Mouse (Mus musculus): ENCODE results near the gene Plekhh2. TPM values are rescaled to one million over a fixed set of nuclear protein-coding genes. Genes with fewer than 3 reads are reported as not detected.

Gene Plekhh2
- polyA plus RNA-seq, 1 experiment from 2014 or later, result 13.9 TPM

DNA sequence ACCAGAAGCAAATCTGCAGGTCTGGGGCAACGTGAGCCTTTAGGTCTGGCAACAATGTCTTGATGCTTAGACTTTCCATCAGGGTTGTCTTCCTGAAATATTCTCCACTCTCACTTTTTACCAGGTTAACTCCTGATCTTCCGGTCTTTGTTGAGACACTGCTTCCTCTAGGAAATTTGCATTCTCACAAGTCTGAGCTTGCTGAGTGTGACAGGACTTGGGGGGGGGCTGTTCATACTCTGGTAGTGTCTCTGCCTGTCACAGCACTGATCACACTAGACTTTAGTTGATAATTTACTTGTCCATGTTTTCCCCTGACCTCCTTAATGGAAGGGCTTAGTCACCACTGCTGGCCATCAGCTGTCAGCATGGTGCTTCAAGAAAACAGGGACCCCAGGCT lies 24.3 kb upstream of the Plekhh2 start:
- 78% methylated on average over 2 of the region's 2 CpGs for WGBS
- ATAC-seq (ENCODE audit: low FRiP score, low TSS enrichment), result no peak
- H3K9ac ChIP-seq (ENCODE audit: low read depth, low read length), result no peak overlapping the region
- H3K27ac ChIP-seq (ENCODE audit: low read depth, low read length), result no peak overlapping the region
- H3K4me1 ChIP-seq (ENCODE audit: control insufficient read depth, insufficient read depth, low read length), result no peaks in the 10 kb centered on the region
- no peak overlapping the region for H3K4me3 ChIP-seq (ENCODE audit: low read length)
- H3K36me3 ChIP-seq (ENCODE audit: control insufficient read depth, insufficient read depth, low read length), result no peaks in the 10 kb centered on the region
- no peaks in the 10 kb centered on the region for H3K9me3 ChIP-seq (ENCODE audit: control insufficient read depth, low read length)
- H3K27me3 ChIP-seq (ENCODE audit: control insufficient read depth, insufficient read depth, low read length), result no peaks in the 10 kb centered on the region
- H3K4me2 ChIP-seq (replicated peaks; ENCODE audit: low read depth, low read length), result no peak overlapping the region

DNA sequence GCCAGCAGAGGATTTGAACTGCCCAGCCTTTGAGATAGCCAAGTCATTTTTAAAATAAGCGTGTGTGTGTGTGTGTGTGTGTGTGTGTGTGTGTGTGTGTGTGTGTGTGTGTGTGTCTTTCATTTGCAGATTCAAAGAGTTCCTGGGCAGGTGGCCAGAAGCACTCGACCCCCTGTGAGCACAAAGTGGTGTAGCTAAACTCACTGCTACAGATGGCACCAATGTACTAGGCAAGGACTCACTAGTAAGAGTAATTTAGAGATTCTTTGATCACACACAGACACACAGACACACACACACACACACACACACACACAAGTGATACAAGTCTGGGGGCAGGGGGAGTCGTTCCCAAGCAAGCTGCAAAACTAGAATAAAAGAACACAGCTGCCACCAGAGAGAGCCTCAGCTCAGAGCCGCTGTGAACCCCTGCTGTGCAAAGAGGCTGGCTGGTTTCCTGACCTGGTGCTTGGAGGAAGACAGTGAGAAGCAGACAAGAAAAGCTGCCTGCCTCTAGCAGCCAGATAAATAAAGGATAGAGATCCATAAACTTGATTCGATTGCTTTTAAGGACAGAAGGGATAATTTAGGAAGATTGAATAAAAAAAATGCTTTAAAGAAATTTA lies 19.3 kb upstream of the Plekhh2 start:
- WGBS, result 55% methylated on average over 5 of the region's 5 CpGs
- no peaks in the 10 kb centered on the region for H3K27me3 ChIP-seq (ENCODE audit: control insufficient read depth, insufficient read depth, low read length)
- H3K9ac ChIP-seq (ENCODE audit: low read depth, low read length), result no peak overlapping the region
- no peak overlapping the region for H3K4me2 ChIP-seq (replicated peaks; ENCODE audit: low read depth, low read length)
- no peak overlapping the region for H3K27ac ChIP-seq (ENCODE audit: low read depth, low read length)
- H3K4me1 ChIP-seq (ENCODE audit: control insufficient read depth, insufficient read depth, low read length), result no peaks in the 10 kb centered on the region
- ATAC-seq (ENCODE audit: low FRiP score, low TSS enrichment), result no peak
- no peaks in the 10 kb centered on the region for H3K36me3 ChIP-seq (ENCODE audit: control insufficient read depth, insufficient read depth, low read length)
- H3K4me3 ChIP-seq (ENCODE audit: low read length), result no peak overlapping the region
- H3K9me3 ChIP-seq (ENCODE audit: control insufficient read depth, low read length), result no peaks in the 10 kb centered on the region

DNA sequence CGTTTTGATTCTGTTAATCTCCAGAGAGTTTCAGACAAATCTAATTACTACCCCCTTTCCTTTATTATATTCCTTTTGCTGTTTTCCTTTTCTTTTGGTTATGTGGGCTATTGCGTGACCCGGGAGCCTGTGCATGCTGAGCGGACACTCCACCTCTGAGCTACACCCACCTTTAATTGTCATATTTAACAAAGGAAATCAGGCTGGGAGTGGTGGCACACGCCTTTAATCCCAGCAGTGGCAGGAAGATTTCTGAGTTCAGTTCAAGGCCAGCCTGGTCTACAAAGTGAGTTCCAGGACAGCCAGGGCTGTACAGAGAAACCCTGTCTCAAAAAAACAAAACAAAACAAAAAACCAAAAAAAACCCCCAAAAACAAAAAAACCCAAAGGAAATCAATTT lies 14.7 kb upstream of the Plekhh2 start:
- H3K9ac ChIP-seq (ENCODE audit: low read depth, low read length), result no peak overlapping the region
- WGBS, result 90% methylated on average over 5 of the region's 5 CpGs

DNA sequence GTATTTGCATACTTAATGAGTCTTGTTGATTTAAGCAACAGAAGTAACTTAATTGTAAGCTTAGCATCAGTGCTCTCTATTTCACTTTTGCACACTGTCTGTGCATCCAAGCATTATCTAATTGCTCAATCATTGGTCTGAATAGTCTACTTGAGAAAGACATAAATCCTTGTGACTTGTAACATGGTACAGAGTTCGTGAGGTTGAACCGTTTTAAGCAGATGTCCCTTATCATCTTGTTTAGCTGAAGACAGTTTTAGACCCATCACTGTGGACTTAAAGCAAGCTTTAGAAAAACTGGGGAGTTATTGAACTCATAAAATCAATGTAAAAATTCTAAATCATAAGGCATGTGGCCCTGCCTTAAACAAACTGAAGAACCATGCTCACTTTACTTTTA lies 14.1 kb upstream of the Plekhh2 start:
- no peak overlapping the region for H3K4me3 ChIP-seq (ENCODE audit: low read length)
- H3K4me2 ChIP-seq (replicated peaks; ENCODE audit: low read depth, low read length), result no peak overlapping the region
- H3K36me3 ChIP-seq (ENCODE audit: control insufficient read depth, insufficient read depth, low read length), result no peaks in the 10 kb centered on the region
- no peak; the same call in 1 of the 2 replicates for ATAC-seq (ENCODE audit: low FRiP score, low TSS enrichment)
- no peak overlapping the region for H3K9ac ChIP-seq (ENCODE audit: low read depth, low read length)
- no peaks in the 10 kb centered on the region for H3K9me3 ChIP-seq (ENCODE audit: control insufficient read depth, low read length)
- H3K27ac ChIP-seq (ENCODE audit: low read depth, low read length), result no peak overlapping the region
- H3K4me1 ChIP-seq (ENCODE audit: control insufficient read depth, insufficient read depth, low read length), result peaks cover 5% of the 10 kb centered on the region; the same call in 1 of the 2 replicates
- WGBS, result 24% methylated on average over 2 of the region's 2 CpGs
- H3K27me3 ChIP-seq (ENCODE audit: control insufficient read depth, insufficient read depth, low read length), result no peaks in the 10 kb centered on the region

More for the DNA sequence above, 14.7 kb upstream of the Plekhh2 start:
- H3K4me3 ChIP-seq (ENCODE audit: low read length), result no peak overlapping the region
- no peak overlapping the region for H3K4me2 ChIP-seq (replicated peaks; ENCODE audit: low read depth, low read length)
- 0 out of 2 replicates have a peak, but pooled peaks cover 5% of the 10 kb centered on the region for H3K4me1 ChIP-seq (ENCODE audit: control insufficient read depth, insufficient read depth, low read length)
- H3K36me3 ChIP-seq (ENCODE audit: control insufficient read depth, insufficient read depth, low read length), result no peaks in the 10 kb centered on the region
- no peak for ATAC-seq (ENCODE audit: low FRiP score, low TSS enrichment)
- H3K27ac ChIP-seq (ENCODE audit: low read depth, low read length), result 0 out of 2 replicates have a peak overlapping the region, but pooled peaks have one; percentile 11
- no peaks in the 10 kb centered on the region for H3K27me3 ChIP-seq (ENCODE audit: control insufficient read depth, insufficient read depth, low read length)
- no peaks in the 10 kb centered on the region for H3K9me3 ChIP-seq (ENCODE audit: control insufficient read depth, low read length)

DNA sequence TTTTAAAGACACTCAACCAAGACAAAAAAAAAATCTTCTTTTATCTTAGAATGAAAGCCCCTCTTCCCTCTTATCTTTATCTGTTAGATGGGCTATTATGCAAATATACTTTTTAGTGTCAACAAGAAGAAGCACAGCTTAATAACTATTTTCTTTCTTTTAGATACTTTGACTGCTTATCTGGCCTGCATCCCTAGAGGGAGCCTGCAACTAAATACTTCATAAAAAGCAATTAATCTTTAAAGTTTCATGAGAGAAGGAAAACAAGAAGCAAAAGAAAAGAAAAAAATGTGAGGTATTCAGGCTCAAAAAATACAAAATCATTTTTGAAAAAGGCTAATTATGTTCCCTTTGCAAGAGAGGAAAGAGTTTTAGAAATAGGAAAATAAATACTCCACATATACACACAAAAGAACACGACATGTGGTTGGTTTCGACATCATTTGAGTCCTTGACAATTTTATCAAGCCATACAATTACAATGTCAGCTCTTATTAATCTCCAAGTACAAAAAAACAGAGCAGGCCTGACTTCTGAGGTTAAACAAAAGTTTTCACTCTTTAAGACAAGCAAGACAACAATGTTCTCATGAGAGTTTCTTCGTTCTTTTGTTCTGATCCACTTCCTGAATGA lies 13.6 kb upstream of the Plekhh2 start:
- no peaks in the 10 kb centered on the region for H3K36me3 ChIP-seq (ENCODE audit: control insufficient read depth, insufficient read depth, low read length)
- WGBS, result 58% methylated on average over 3 of the region's 3 CpGs
- no peak overlapping the region for H3K9ac ChIP-seq (ENCODE audit: low read depth, low read length)
- peaks cover 10% of the 10 kb centered on the region; the same call in 1 of the 2 replicates for H3K4me1 ChIP-seq (ENCODE audit: control insufficient read depth, insufficient read depth, low read length)
- H3K27ac ChIP-seq (ENCODE audit: low read depth, low read length), result peak overlapping the region; percentile 70
- H3K4me3 ChIP-seq (ENCODE audit: low read length), result no peak overlapping the region
- H3K9me3 ChIP-seq (ENCODE audit: control insufficient read depth, low read length), result no peaks in the 10 kb centered on the region
- no peak for ATAC-seq (ENCODE audit: low FRiP score, low TSS enrichment)
- H3K4me2 ChIP-seq (replicated peaks; ENCODE audit: low read depth, low read length), result no peak overlapping the region
- no peaks in the 10 kb centered on the region for H3K27me3 ChIP-seq (ENCODE audit: control insufficient read depth, insufficient read depth, low read length)

DNA sequence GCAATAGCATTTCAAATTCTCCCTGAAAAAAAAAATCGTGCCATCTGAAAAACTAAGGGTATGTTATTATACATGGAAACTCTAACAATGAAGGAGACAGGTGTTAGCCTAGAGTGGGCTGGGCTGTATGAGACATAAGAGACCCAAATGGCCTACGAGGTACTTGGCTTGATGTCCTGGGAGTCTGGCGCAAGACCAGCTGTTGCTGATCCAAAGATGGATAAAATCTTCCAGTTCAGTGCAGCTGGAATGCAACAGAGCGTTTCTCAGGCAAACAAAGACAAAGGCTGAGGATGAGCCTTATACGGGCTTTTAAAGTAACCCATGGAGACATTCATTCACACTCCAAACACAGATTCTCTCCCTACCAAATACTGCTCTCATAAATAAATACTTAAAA lies 13.1 kb upstream of the Plekhh2 start:
- H3K9me3 ChIP-seq (ENCODE audit: control insufficient read depth, low read length), result no peaks in the 10 kb centered on the region
- H3K27ac ChIP-seq (ENCODE audit: low read depth, low read length), result peak overlapping the region; percentile 70
- H3K9ac ChIP-seq (ENCODE audit: low read depth, low read length), result no peak overlapping the region
- ATAC-seq (ENCODE audit: low FRiP score, low TSS enrichment), result no peak
- peaks cover 10% of the 10 kb centered on the region; the same call in 1 of the 2 replicates for H3K4me1 ChIP-seq (ENCODE audit: control insufficient read depth, insufficient read depth, low read length)
- H3K4me2 ChIP-seq (replicated peaks; ENCODE audit: low read depth, low read length), result no peak overlapping the region
- H3K4me3 ChIP-seq (ENCODE audit: low read length), result no peak overlapping the region
- no peaks in the 10 kb centered on the region for H3K27me3 ChIP-seq (ENCODE audit: control insufficient read depth, insufficient read depth, low read length)
- H3K36me3 ChIP-seq (ENCODE audit: control insufficient read depth, insufficient read depth, low read length), result no peaks in the 10 kb centered on the region
- WGBS, result 33% methylated on average over 5 of the region's 5 CpGs

DNA sequence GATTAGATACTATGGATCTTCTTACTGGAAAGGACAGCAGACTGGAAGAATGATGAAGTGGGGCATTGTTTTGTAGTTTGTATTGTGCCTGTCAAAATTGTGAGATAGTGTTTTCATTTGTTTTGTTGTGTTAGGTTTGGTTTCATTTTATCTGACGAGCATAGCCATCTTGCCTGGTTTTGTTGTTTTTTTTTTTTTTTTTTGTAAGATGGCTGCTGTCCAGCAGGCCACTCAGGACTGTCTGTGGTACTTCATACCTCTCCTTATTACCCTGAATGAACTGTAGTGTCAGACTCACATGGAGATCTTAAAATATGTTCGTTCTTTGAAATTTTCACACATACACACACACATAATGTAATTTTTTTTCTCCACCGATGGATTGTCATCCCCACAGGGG lies 9.4 kb upstream of the Plekhh2 start:
- peaks cover 10% of the 10 kb centered on the region; the same call in 1 of the 2 replicates for H3K4me1 ChIP-seq (ENCODE audit: control insufficient read depth, insufficient read depth, low read length)
- H3K27me3 ChIP-seq (ENCODE audit: control insufficient read depth, insufficient read depth, low read length), result no peaks in the 10 kb centered on the region
- H3K9me3 ChIP-seq (ENCODE audit: control insufficient read depth, low read length), result no peaks in the 10 kb centered on the region
- H3K4me2 ChIP-seq (replicated peaks; ENCODE audit: low read depth, low read length), result no peak overlapping the region
- no peak for ATAC-seq (ENCODE audit: low FRiP score, low TSS enrichment)
- no peaks in the 10 kb centered on the region for H3K36me3 ChIP-seq (ENCODE audit: control insufficient read depth, insufficient read depth, low read length)
- H3K9ac ChIP-seq (ENCODE audit: low read depth, low read length), result no peak overlapping the region
- 69% methylated on average over 3 of the region's 3 CpGs for WGBS
- no peak overlapping the region for H3K4me3 ChIP-seq (ENCODE audit: low read length)
- H3K27ac ChIP-seq (ENCODE audit: low read depth, low read length), result no peak overlapping the region

DNA sequence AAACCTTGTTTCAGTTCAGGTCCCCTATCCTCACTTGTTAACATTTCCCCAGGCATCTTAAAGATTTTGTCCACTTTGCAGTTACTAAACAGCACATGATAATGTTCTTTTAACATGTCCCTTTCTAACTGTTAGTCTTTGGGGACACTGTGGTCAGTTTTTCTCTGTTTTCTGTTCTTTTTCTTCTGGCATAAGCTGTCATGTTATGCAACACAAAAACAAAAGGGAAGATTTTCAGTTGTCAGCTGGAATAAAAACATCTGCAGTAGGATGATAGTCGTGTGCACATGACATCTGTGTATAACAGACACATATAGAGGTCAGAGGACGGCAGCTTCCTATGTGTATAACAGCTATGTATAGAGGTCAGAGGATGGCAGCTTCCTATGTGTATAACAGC lies 5.8 kb upstream of the Plekhh2 start:
- no peak for ATAC-seq (ENCODE audit: low FRiP score, low TSS enrichment)
- Histone ChIP-seq H3K4me3 (ENCODE audit: low read length) (no peak overlapping the region), H3K9ac (ENCODE audit: low read depth, low read length) (no peak overlapping the region), H3K9me3 (ENCODE audit: control insufficient read depth, low read length) (no peaks in the 10 kb centered on the region), H3K27ac (ENCODE audit: low read depth, low read length) (no peak overlapping the region), H3K4me2 (replicated peaks; ENCODE audit: low read depth, low read length) (no peak overlapping the region), H3K4me1 (ENCODE audit: control insufficient read depth, insufficient read depth, low read length) (peaks cover 5% of the 10 kb centered on the region), H3K36me3 (ENCODE audit: control insufficient read depth, insufficient read depth, low read length) (no peaks in the 10 kb centered on the region), H3K27me3 (ENCODE audit: control insufficient read depth, insufficient read depth, low read length) (no peaks in the 10 kb centered on the region)
- 68% methylated on average over 2 of the region's 2 CpGs for WGBS

DNA sequence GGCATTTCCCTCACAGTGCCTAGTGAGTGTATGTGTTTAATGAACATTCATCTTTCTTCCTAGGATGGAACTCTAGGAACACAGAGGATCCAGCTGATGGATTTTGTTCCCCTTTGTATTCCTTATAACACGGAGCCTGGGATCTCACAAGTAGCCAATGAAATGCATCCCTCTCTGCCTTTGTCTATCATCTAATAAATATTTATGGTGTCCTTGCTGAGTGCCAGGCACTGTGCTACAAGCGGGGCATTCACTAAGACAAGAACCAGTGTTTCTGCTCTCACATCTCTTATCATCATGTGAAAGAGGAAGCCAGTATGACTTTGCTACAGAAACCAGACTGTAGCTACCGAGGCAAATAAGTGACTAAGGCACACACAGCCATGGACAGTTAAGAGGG lies 3.0 kb upstream of the Plekhh2 start:
- peaks cover 6% of the 10 kb centered on the region; the same call in 1 of the 2 replicates for H3K4me1 ChIP-seq (ENCODE audit: control insufficient read depth, insufficient read depth, low read length)
- no peak overlapping the region for H3K27ac ChIP-seq (ENCODE audit: low read depth, low read length)
- no peak overlapping the region for H3K4me3 ChIP-seq (ENCODE audit: low read length)
- H3K9ac ChIP-seq (ENCODE audit: low read depth, low read length), result no peak overlapping the region
- no peaks in the 10 kb centered on the region for H3K9me3 ChIP-seq (ENCODE audit: control insufficient read depth, low read length)
- H3K4me2 ChIP-seq (replicated peaks; ENCODE audit: low read depth, low read length), result no peak overlapping the region
- no peak for ATAC-seq (ENCODE audit: low FRiP score, low TSS enrichment)
- no peaks in the 10 kb centered on the region for H3K36me3 ChIP-seq (ENCODE audit: control insufficient read depth, insufficient read depth, low read length)
- 74% methylated on average over 3 of the region's 3 CpGs for WGBS
- H3K27me3 ChIP-seq (ENCODE audit: control insufficient read depth, insufficient read depth, low read length), result no peaks in the 10 kb centered on the region
